Mouse (Mus musculus) C2C12 (cell line): ENCODE measurements around the gene Rtf1.
"Not testable (repeated sequence)": the region's sequence is repeated elsewhere in the genome, so short reads cannot be mapped to it uniquely, and the experiment has no call there.

Experiments used
- CEBPB ChIP-seq: IDR thresholded peaks from one replicate; pipeline ENCODE4 v1.6.1; 2011; ENCODE audit warnings: low read depth, mild to moderate bottlenecking, control low read depth, moderate library complexity
- CTCF ChIP-seq: IDR thresholded peaks from one replicate; pipeline ENCODE4 v1.5.1; 2011; ENCODE audit not compliant: control insufficient read depth, insufficient read depth, insufficient read length

- not testable (repeated sequence) for TF ChIP-seq CTCF, CEBPB
These were observed 41.0 kb downstream of the Rtf1 start for GRCm38 (mm10) chr2:119715868-119716267.
